Mouse (Mus musculus) embryonic facial prominence, embryonic 13.5 days (tissue): ENCODE results near the gene Ostm1. TPM values are rescaled to one million over a fixed set of nuclear protein-coding genes. Genes with fewer than 3 reads are reported as not detected.

ENCODE experiments used
- ATAC-seq: fragments of 200-750 bp; cut with Nextera tagmentation; 2 replicates; pipeline ENCODE4 v1.8.0; 2017; ENCODE audit warnings: low read depth; ENCODE audit not compliant: insufficient number of reproducible peaks, insufficient read depth, low FRiP score, low TSS enrichment
- H3K27ac ChIP-seq: fragments of 300-500 bp; sonication (generic); 2 replicates; pipeline ENCODE4 v1.5.1; 2015; ENCODE audit warnings: moderate library complexity, mild to moderate bottlenecking, inconsistent platforms
- H3K27me3 ChIP-seq: fragments of 300-500 bp; sonication (generic); 2 replicates; pipeline ENCODE4 v1.6.1; 2015; ENCODE audit warnings: mild to moderate bottlenecking, inconsistent platforms
- H3K36me3 ChIP-seq: fragments of 300-500 bp; sonication (generic); 2 replicates; pipeline ENCODE4 v1.6.1; 2015; ENCODE audit warnings: mild to moderate bottlenecking, inconsistent platforms
- H3K4me1 ChIP-seq: fragments of 300-500 bp; sonication (generic); 2 replicates; pipeline ENCODE4 v1.6.1; 2015; ENCODE audit warnings: inconsistent platforms
- H3K4me2 ChIP-seq: fragments of 300-500 bp; sonication (generic); 2 replicates; pipeline ENCODE4 v1.6.1; 2015; ENCODE audit warnings: moderate library complexity, mild to moderate bottlenecking, inconsistent platforms
- H3K4me3 ChIP-seq: fragments of 300-500 bp; sonication (generic); 2 replicates; pipeline ENCODE4 v1.5.1; 2015; ENCODE audit warnings: mild to moderate bottlenecking, inconsistent platforms
- H3K9ac ChIP-seq: fragments of 300-500 bp; sonication (generic); 2 replicates; pipeline ENCODE4 v1.6.1; 2015; ENCODE audit warnings: mild to moderate bottlenecking, inconsistent platforms
- H3K9me3 ChIP-seq: fragments of 300-500 bp; sonication (generic); 2 replicates; pipeline ENCODE4 v1.6.1; 2016; ENCODE audit warnings: inconsistent platforms
- WGBS: fragments of 180-500 bp; shearing (Covaris S2); methylation state at CpG from one replicate; pipeline ENCODE4 v1.1.7; 2015; ENCODE audit warnings: mixed read lengths; 5-methylcytosine and 5-hydroxymethylcytosine counted together
- polyA plus RNA-seq: library from polyadenylated mRNA; unstranded; fragments of >200 nt; fragmentation: Nextera tagmentation; extraction: Ambion mirVana; gene quantifications from 2 replicates; pipeline ENCODE4 v1.2.1, GENCODE M21; 2015

Ostm1 gene
- polyA plus RNA-seq, 1 experiment from 2014 or later = 10.8 TPM

- H3K9ac ChIP-seq = no peak overlapping the region
- WGBS = 28% methylated on average over 10 of the region's 10 CpGs
- no peak overlapping the region for H3K27ac ChIP-seq
- H3K4me3 ChIP-seq = no peak overlapping the region
- H3K36me3 ChIP-seq = no peaks in the 10 kb centered on the region
- H3K4me1 ChIP-seq = no peaks in the 10 kb centered on the region
- peaks cover 5% of the 10 kb centered on the region for H3K9me3 ChIP-seq
- peaks cover 31% of the 10 kb centered on the region for H3K27me3 ChIP-seq
- no peak overlapping the region for H3K4me2 ChIP-seq
- no peak for ATAC-seq
Measured at GRCm38 (mm10) chr10:42601556-42601955, 17.9 kb downstream of the Ostm1 start.

GRCm38 (mm10) chr10:42604874-42605273 lies 21.3 kb downstream of the Ostm1 start:
- no peaks in the 10 kb centered on the region for H3K36me3 ChIP-seq
- WGBS = 56% methylated on average over 2 of the region's 2 CpGs
- no peak overlapping the region for H3K9ac ChIP-seq
- peaks cover 5% of the 10 kb centered on the region for H3K9me3 ChIP-seq
- H3K4me2 ChIP-seq = no peak overlapping the region
- H3K4me1 ChIP-seq = no peaks in the 10 kb centered on the region
- no peak overlapping the region for H3K4me3 ChIP-seq
- H3K27me3 ChIP-seq = peaks cover 30% of the 10 kb centered on the region
- ATAC-seq = no peak
- H3K27ac ChIP-seq = no peak overlapping the region

GRCm38 (mm10) chr10:42606757-42607156 lies 23.1 kb downstream of the Ostm1 start:
- no peak overlapping the region for H3K27ac ChIP-seq
- ATAC-seq = no peak
- no peaks in the 10 kb centered on the region for H3K36me3 ChIP-seq
- H3K4me2 ChIP-seq = no peak overlapping the region
- H3K4me1 ChIP-seq = no peaks in the 10 kb centered on the region
- 78% methylated on average over 4 of the region's 4 CpGs for WGBS
- peaks cover 40% of the 10 kb centered on the region for H3K27me3 ChIP-seq
- H3K9me3 ChIP-seq = peaks cover 5% of the 10 kb centered on the region
- no peak overlapping the region for H3K4me3 ChIP-seq
- no peak overlapping the region for H3K9ac ChIP-seq

- Histone ChIP-seq H3K4me1 (peaks cover 7% of the 10 kb centered on the region), H3K27me3 (peaks cover 91% of the 10 kb centered on the region), H3K9me3 (no peaks in the 10 kb centered on the region), H3K9ac (no peak overlapping the region), H3K4me2 (no peak overlapping the region), H3K4me3 (no peak overlapping the region), H3K36me3 (no peaks in the 10 kb centered on the region), H3K27ac (no peak overlapping the region)
- ATAC-seq = no peak
- WGBS = 6% methylated on average over 12 of the region's 12 CpGs
Measured at GRCm38 (mm10) chr10:42613075-42613474, 29.5 kb downstream of the Ostm1 start.

- Histone ChIP-seq H3K9me3 (no peaks in the 10 kb centered on the region), H3K27ac (no peak overlapping the region), H3K4me3 (peak overlapping the region; percentile 43), H3K36me3 (no peaks in the 10 kb centered on the region), H3K27me3 (peaks cover 94% of the 10 kb centered on the region), H3K4me2 (peak overlapping the region; percentile 67), H3K9ac (peak overlapping the region; percentile 51; the same call in 1 of the 2 replicates), H3K4me1 (peaks cover 7% of the 10 kb centered on the region)
- WGBS = under 1% methylated on average over 40 of the region's 40 CpGs
- ATAC-seq = peak; percentile 56; the same call in 1 of the 2 replicates
Measured at GRCm38 (mm10) chr10:42613639-42614381, 30.2 kb downstream of the Ostm1 start.

- peaks cover 94% of the 10 kb centered on the region for H3K27me3 ChIP-seq
- H3K4me2 ChIP-seq = no peak overlapping the region; the same call in 1 of the 2 replicates
- H3K4me1 ChIP-seq = peaks cover 7% of the 10 kb centered on the region
- no peaks in the 10 kb centered on the region for H3K9me3 ChIP-seq
- ATAC-seq = no peak
- WGBS = 11% methylated on average over 9 of the region's 9 CpGs
- no peak overlapping the region for H3K27ac ChIP-seq
- no peaks in the 10 kb centered on the region for H3K36me3 ChIP-seq
- H3K4me3 ChIP-seq = no peak overlapping the region
- no peak overlapping the region for H3K9ac ChIP-seq
Measured at GRCm38 (mm10) chr10:42614766-42615165, 31.1 kb downstream of the Ostm1 start.

- WGBS = 52% methylated on average over 2 of the region's 2 CpGs
- Histone ChIP-seq H3K9me3 (no peaks in the 10 kb centered on the region), H3K4me3 (no peak overlapping the region), H3K27me3 (peaks cover 78% of the 10 kb centered on the region), H3K4me1 (peaks cover 7% of the 10 kb centered on the region), H3K9ac (no peak overlapping the region), H3K27ac (no peak overlapping the region), H3K36me3 (no peaks in the 10 kb centered on the region), H3K4me2 (no peak overlapping the region)
- no peak for ATAC-seq
Measured at GRCm38 (mm10) chr10:42618291-42618690, 34.7 kb downstream of the Ostm1 start.

GRCm38 (mm10) chr10:42625907-42626306 lies 42.3 kb downstream of the Ostm1 start:
- no peaks in the 10 kb centered on the region for H3K9me3 ChIP-seq
- H3K4me3 ChIP-seq = no peak overlapping the region
- no peaks in the 10 kb centered on the region for H3K4me1 ChIP-seq
- H3K9ac ChIP-seq = no peak overlapping the region
- no peak overlapping the region for H3K27ac ChIP-seq
- no peak overlapping the region for H3K4me2 ChIP-seq
- 71% methylated on average over 2 of the region's 2 CpGs for WGBS
- peaks cover 62% of the 10 kb centered on the region for H3K27me3 ChIP-seq
- H3K36me3 ChIP-seq = no peaks in the 10 kb centered on the region
- ATAC-seq = no peak

- Histone ChIP-seq H3K4me3 (no peak overlapping the region), H3K36me3 (no peaks in the 10 kb centered on the region), H3K4me2 (no peak overlapping the region), H3K27me3 (peaks cover 99% of the 10 kb centered on the region), H3K27ac (no peak overlapping the region), H3K9ac (no peak overlapping the region), H3K4me1 (peaks cover 31% of the 10 kb centered on the region), H3K9me3 (no peaks in the 10 kb centered on the region)
- no peak for ATAC-seq
- WGBS = 2% methylated on average over 19 of the region's 19 CpGs
Measured at GRCm38 (mm10) chr10:42630596-42631355, 47.2 kb downstream of the Ostm1 start.

- Histone ChIP-seq H3K9ac (no peak overlapping the region), H3K27me3 (peaks cover 100% of the 10 kb centered on the region), H3K4me2 (peak overlapping the region; percentile 47), H3K9me3 (no peaks in the 10 kb centered on the region), H3K4me3 (peak overlapping the region; percentile 25), H3K27ac (no peak overlapping the region), H3K36me3 (no peaks in the 10 kb centered on the region), H3K4me1 (peaks cover 37% of the 10 kb centered on the region)
- no peak for ATAC-seq
- WGBS = under 1% methylated on average over 42 of the region's 42 CpGs
Measured at GRCm38 (mm10) chr10:42631754-42632452, 48.3 kb downstream of the Ostm1 start.

GRCm38 (mm10) chr10:42632453-42633360 lies 49.1 kb downstream of the Ostm1 start:
- peaks cover 100% of the 10 kb centered on the region for H3K27me3 ChIP-seq
- H3K4me1 ChIP-seq = peaks cover 40% of the 10 kb centered on the region
- peak overlapping the region; percentile 47 for H3K4me2 ChIP-seq
- 1% methylated on average over 39 of the region's 39 CpGs for WGBS
- ATAC-seq = no peak
- no peaks in the 10 kb centered on the region for H3K9me3 ChIP-seq
- H3K27ac ChIP-seq = no peak overlapping the region
- H3K9ac ChIP-seq = no peak overlapping the region
- H3K36me3 ChIP-seq = no peaks in the 10 kb centered on the region
- peak overlapping the region; percentile 25 for H3K4me3 ChIP-seq
